Mouse (Mus musculus): ENCODE data around the gene Atp2c1.

DNA sequence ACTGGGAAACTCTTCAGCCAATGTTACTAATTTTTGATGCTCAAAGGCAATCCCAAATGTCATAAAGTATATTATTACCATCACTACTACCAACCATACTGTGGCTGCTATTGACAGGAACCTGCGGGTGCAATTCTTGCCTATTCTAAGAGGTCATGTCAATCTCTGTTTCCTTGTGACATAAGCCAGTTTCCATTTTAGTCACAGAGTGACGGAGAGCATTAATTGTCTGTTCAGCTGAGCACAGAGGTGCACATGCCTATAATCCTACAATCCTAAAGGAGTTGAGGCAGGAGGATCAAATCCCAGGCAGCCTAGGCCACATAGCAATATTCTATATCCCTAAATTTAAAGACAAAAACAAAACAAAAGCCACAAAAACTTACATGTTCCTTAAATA lies 164.9 kb downstream of the Atp2c1 start:
- TF ChIP-seq CTCF (conservative IDR thresholded peaks at IDR 0.05; ENCODE audit: low read length) (no peak), POU5F1 (IDR thresholded peaks at IDR 0.05; ENCODE audit: borderline replicate concordance, low read length) (no peak), NANOG (IDR thresholded peaks at IDR 0.05; ENCODE audit: borderline replicate concordance, low read length) (no peak)
